Mouse (Mus musculus) thymus, adult 18-20 months (tissue): ENCODE data around the gene Gm2663.
"Not testable (repeated sequence)": the region's sequence is repeated elsewhere in the genome, so short reads cannot be mapped to it uniquely, and the experiment has no call there.

Source experiments
- DNase-seq, 2 experiments: peaks; one replicate each; pipeline ENCODE4 v3.0.0; 2022; ENCODE audit warnings: mixed read lengths in 2 of 2

Gene Gm2663

GRCm38 (mm10) chr6:40999379-40999778 is at the start of gene Gm2663:
Gene Gm2663 (minus strand): TSS chr6:40999479.
- DNase-seq = not testable (repeated sequence)

GRCm38 (mm10) chr6:41048602-41049001 is 49.3 kb upstream of the Gm2663 start:
- no peak for DNase-seq

GRCm38 (mm10) chr6:41047961-41048360 is 48.7 kb upstream of the Gm2663 start:
- DNase-seq = no peak

- no peak for DNase-seq
Observed at GRCm38 (mm10) chr6:41047202-41047601, 47.9 kb upstream of the Gm2663 start.

- no peak for DNase-seq
Observed at GRCm38 (mm10) chr6:41046553-41046952, 47.3 kb upstream of the Gm2663 start.

- DNase-seq = no peak
Observed at GRCm38 (mm10) chr6:41044753-41045152, 45.5 kb upstream of the Gm2663 start.

- no peak for DNase-seq
Observed at GRCm38 (mm10) chr6:41044314-41044713, 45.0 kb upstream of the Gm2663 start.

- no peak for DNase-seq
Observed at GRCm38 (mm10) chr6:41035409-41035808, 36.1 kb upstream of the Gm2663 start, which contains the start of gene 2210010C04Rik. Gene 2210010C04Rik (minus strand): TSS chr6:41035509.

- no peak for DNase-seq
Observed at GRCm38 (mm10) chr6:41032802-41033201, 33.5 kb upstream of the Gm2663 start.

GRCm38 (mm10) chr6:41032231-41032630 is 33.0 kb upstream of the Gm2663 start:
- no peak for DNase-seq

GRCm38 (mm10) chr6:41030821-41031220 is 31.5 kb upstream of the Gm2663 start:
- no peak for DNase-seq

GRCm38 (mm10) chr6:41027053-41027452 is 27.8 kb upstream of the Gm2663 start:
- DNase-seq = no peak

- no peak for DNase-seq
Observed at GRCm38 (mm10) chr6:41025873-41026650, 26.8 kb upstream of the Gm2663 start.

- no peak for DNase-seq
Observed at GRCm38 (mm10) chr6:41019140-41019539, 19.9 kb upstream of the Gm2663 start.

GRCm38 (mm10) chr6:41018629-41019028 is 19.4 kb upstream of the Gm2663 start:
- no peak for DNase-seq

- no peak for DNase-seq
Observed at GRCm38 (mm10) chr6:41015065-41015464, 15.8 kb upstream of the Gm2663 start.

GRCm38 (mm10) chr6:40964454-40964853 is 34.8 kb downstream of the Gm2663 start, which contains the start of gene 1810009J06Rik:
Gene 1810009J06Rik (plus strand): TSS chr6:40964754.
- DNase-seq = not testable (repeated sequence)

GRCm38 (mm10) chr6:40953716-40954115 is 45.6 kb downstream of the Gm2663 start:
- no peak for DNase-seq

- no peak for DNase-seq
Observed at GRCm38 (mm10) chr6:40951770-40952169, 47.5 kb downstream of the Gm2663 start, which contains the start of gene Gm4744. Gene Gm4744 (minus strand): TSS chr6:40951870.
